Mouse (Mus musculus): ENCODE measurements around the gene Rcc1. TPM values are rescaled to one million over a fixed set of nuclear protein-coding genes. Genes with fewer than 3 reads are reported as not detected.
A peak's percentile ranks its signal among the peaks of the same experiment; 100 is the strongest.

Rcc1 gene
- polyA plus RNA-seq, 1 experiment from 2014 or later = 70.8 TPM

DNA sequence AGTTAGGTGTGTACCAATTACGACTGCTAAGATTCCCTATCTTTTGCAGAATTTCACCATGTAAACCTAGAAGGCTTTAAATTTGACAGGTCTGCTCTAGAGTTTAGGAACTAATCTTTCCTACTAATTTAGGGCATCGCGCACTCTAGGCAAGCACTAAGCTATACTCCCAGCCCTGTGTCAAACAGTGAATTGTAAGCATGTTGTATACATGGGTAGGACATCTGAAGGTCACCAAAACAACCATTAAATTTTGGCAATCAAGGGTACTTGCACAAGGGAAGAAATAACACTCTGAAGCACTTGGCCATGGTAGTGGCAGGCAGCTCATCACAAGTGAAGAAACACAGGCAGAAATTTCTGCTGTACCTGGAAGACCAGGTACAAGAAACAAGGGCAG is 2.6 kb downstream of the Rcc1 start:
- Histone ChIP-seq H3K4me1 (ENCODE audit: control insufficient read depth, insufficient read depth, low read length) (no peaks in the 10 kb centered on the region; the same call in 1 of the 2 replicates), H3K9ac (ENCODE audit: low read length) (no peak overlapping the region), H3K36me3 (ENCODE audit: control insufficient read depth, insufficient read depth, low read length) (no peaks in the 10 kb centered on the region), H3K4me2 (ENCODE audit: low read depth) (no peak overlapping the region), H3K4me3 (ENCODE audit: low read depth, low read length) (no peak overlapping the region), H3K9me3 (ENCODE audit: control insufficient read depth, low read length) (no peaks in the 10 kb centered on the region), H3K27me3 (ENCODE audit: control insufficient read depth, insufficient read depth, low read length) (no peaks in the 10 kb centered on the region), H3K27ac (ENCODE audit: low read depth, low read length) (no peak overlapping the region)
- WGBS = 68% methylated on average over 3 of the region's 3 CpGs
- no peak for ATAC-seq (ENCODE audit: insufficient read depth, low FRiP score, low TSS enrichment)
- DNase-seq (ENCODE audit: low spot score) = no peak

DNA sequence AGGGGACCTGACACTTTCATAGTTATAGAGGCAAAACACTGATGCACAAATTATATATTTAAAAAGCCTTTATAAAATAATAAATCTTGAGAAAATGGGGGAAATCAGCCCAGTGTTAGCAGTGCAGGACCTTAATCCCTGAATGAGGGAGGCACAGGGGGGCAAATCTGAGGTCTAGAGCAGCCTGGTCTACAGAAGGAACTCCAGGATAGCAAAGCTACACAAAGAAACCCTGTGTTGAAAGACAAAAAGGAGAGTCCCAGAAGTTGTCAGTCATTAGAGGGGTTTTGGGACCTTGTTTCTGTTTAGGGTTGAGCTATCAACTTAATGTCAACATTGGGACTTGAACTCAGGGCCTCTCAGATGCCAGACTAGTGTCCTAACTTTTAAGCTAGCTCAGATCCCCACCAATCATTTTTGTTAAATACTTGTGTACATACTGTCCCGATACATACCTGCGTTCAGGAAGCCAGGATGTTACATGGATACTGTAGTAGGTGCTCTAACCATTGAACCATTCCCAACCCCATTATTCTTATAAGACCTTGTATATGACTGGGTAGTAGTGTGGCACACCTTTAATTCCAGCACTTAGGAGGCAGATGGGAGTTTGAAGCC is 3.2 kb downstream of the Rcc1 start:
- Histone ChIP-seq H3K36me3 (ENCODE audit: control insufficient read depth, insufficient read depth, low read length) (no peaks in the 10 kb centered on the region), H3K9me3 (ENCODE audit: control insufficient read depth, low read length) (no peaks in the 10 kb centered on the region), H3K4me3 (ENCODE audit: low read depth, low read length) (no peak overlapping the region), H3K9ac (ENCODE audit: low read length) (no peak overlapping the region), H3K4me1 (ENCODE audit: control insufficient read depth, insufficient read depth, low read length) (no peaks in the 10 kb centered on the region; the same call in 1 of the 2 replicates), H3K4me2 (ENCODE audit: low read depth) (no peak overlapping the region), H3K27ac (ENCODE audit: low read depth, low read length) (no peak overlapping the region), H3K27me3 (ENCODE audit: control insufficient read depth, insufficient read depth, low read length) (no peaks in the 10 kb centered on the region)
- 35% methylated on average over 2 of the region's 2 CpGs for WGBS
- DNase-seq (ENCODE audit: low spot score) (no peak), ATAC-seq (ENCODE audit: insufficient read depth, low FRiP score, low TSS enrichment) (no peak)

DNA sequence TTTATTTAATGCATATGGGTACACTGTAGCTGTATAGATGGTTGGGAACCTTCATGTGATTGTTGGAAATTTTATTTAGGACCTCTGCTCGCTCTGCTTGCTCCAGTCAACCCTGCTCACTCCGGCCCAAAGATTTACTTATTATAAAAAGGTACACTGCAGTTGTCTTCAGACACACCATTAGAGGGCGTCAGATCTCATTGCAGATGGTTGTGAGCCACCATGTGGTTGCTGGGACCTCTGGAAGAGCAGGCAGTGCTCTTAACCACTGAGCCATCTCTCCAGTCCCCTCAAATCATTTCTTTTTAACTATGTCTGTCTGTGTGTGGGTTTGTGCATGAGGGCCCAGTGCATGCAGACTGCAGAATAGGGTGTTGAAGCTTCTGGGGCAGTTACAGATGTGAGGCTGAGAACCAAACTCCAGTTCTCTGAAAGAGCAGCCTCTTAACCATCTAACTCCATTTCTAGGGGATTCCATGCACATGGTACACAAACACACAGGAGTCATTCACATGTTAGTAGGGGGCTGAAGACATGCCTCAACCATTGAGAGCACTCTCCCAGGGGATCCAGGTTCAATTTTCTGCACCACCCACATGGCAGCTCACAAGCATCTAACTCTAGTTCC is 3.8 kb downstream of the Rcc1 start:
- 59% methylated on average over 3 of the region's 3 CpGs for WGBS

DNA sequence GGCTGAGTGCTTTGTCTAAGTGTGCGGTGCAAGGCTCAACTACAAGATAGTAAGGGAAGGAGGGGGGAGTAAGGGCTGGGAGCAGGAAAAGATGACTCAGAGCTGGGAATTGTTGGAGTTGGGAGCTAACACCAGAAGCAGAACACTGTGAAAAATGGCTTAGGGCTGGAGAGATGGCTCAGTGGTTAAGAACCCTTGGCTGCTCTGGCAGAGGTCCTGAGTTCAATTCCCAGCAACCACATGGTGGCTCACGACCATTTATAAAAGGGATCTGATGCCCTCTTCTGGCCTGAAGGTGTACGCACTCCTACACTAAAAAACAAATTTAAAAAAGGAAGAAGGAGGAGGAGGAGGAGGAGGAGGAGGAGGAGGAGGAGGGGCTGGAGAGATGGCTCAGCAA is 6.7 kb downstream of the Rcc1 start:
- Histone ChIP-seq H3K36me3 (ENCODE audit: control insufficient read depth, insufficient read depth, low read length) (no peaks in the 10 kb centered on the region; the same call in none of the 2 replicates), H3K4me2 (ENCODE audit: low read depth) (no peak overlapping the region), H3K27ac (ENCODE audit: low read depth, low read length) (no peak overlapping the region), H3K4me3 (ENCODE audit: low read depth, low read length) (no peak overlapping the region), H3K27me3 (ENCODE audit: control insufficient read depth, insufficient read depth, low read length) (no peaks in the 10 kb centered on the region), H3K9ac (ENCODE audit: low read length) (no peak overlapping the region), H3K9me3 (ENCODE audit: control insufficient read depth, low read length) (no peaks in the 10 kb centered on the region), H3K4me1 (ENCODE audit: control insufficient read depth, insufficient read depth, low read length) (peaks cover 12% of the 10 kb centered on the region)
- no peak for DNase-seq (ENCODE audit: low spot score)
- no peak for ATAC-seq (ENCODE audit: insufficient read depth, low FRiP score, low TSS enrichment)
- WGBS = 63% methylated on average over 3 of the region's 3 CpGs

More for the DNA sequence above, 3.8 kb downstream of the Rcc1 start:
- Histone ChIP-seq H3K9me3 (ENCODE audit: control insufficient read depth, low read length) (no peaks in the 10 kb centered on the region), H3K4me3 (ENCODE audit: low read depth, low read length) (no peak overlapping the region), H3K27ac (ENCODE audit: low read depth, low read length) (no peak overlapping the region), H3K4me2 (ENCODE audit: low read depth) (no peak overlapping the region), H3K27me3 (ENCODE audit: control insufficient read depth, insufficient read depth, low read length) (no peaks in the 10 kb centered on the region), H3K4me1 (ENCODE audit: control insufficient read depth, insufficient read depth, low read length) (peaks cover 2% of the 10 kb centered on the region), H3K9ac (ENCODE audit: low read length) (no peak overlapping the region), H3K36me3 (ENCODE audit: control insufficient read depth, insufficient read depth, low read length) (no peaks in the 10 kb centered on the region)
- ATAC-seq (ENCODE audit: insufficient read depth, low FRiP score, low TSS enrichment) (no peak), DNase-seq (ENCODE audit: low spot score) (no peak)

- no peak for DNase-seq (ENCODE audit: low spot score)
- no peaks in the 10 kb centered on the region; the same call in none of the 2 replicates for H3K36me3 ChIP-seq (ENCODE audit: control insufficient read depth, insufficient read depth, low read length)
- no peak overlapping the region for H3K4me2 ChIP-seq (ENCODE audit: low read depth)
- no peaks in the 10 kb centered on the region for H3K27me3 ChIP-seq (ENCODE audit: control insufficient read depth, insufficient read depth, low read length)
- H3K27ac ChIP-seq (ENCODE audit: low read depth, low read length) = no peak overlapping the region
- no peak overlapping the region for H3K4me3 ChIP-seq (ENCODE audit: low read depth, low read length)
- ATAC-seq (ENCODE audit: insufficient read depth, low FRiP score, low TSS enrichment) = no peak
- 82% methylated on average over 4 of the region's 4 CpGs for WGBS
- peaks cover 12% of the 10 kb centered on the region for H3K4me1 ChIP-seq (ENCODE audit: control insufficient read depth, insufficient read depth, low read length)
- no peak overlapping the region for H3K9ac ChIP-seq (ENCODE audit: low read length)
- H3K9me3 ChIP-seq (ENCODE audit: control insufficient read depth, low read length) = no peaks in the 10 kb centered on the region
Observed at GRCm38 (mm10) chr4:132346261-132346660, 7.1 kb downstream of the Rcc1 start.

GRCm38 (mm10) chr4:132345843-132346212 is 7.6 kb downstream of the Rcc1 start:
- H3K36me3 ChIP-seq (ENCODE audit: control insufficient read depth, insufficient read depth, low read length) = no peaks in the 10 kb centered on the region; the same call in none of the 2 replicates
- H3K27ac ChIP-seq (ENCODE audit: low read depth, low read length) = no peak overlapping the region
- no peaks in the 10 kb centered on the region for H3K27me3 ChIP-seq (ENCODE audit: control insufficient read depth, insufficient read depth, low read length)
- peak overlapping the region; percentile 87; the same call in 1 of the 2 replicates for H3K4me3 ChIP-seq (ENCODE audit: low read depth, low read length)
- H3K4me2 ChIP-seq (ENCODE audit: low read depth) = peak overlapping the region; percentile 95; the same call in 1 of the 2 replicates
- ATAC-seq (ENCODE audit: insufficient read depth, low FRiP score, low TSS enrichment) (peak; percentile 39; the same call in 1 of the 2 replicates), DNase-seq (ENCODE audit: low spot score) (no peak)
- no peaks in the 10 kb centered on the region for H3K9me3 ChIP-seq (ENCODE audit: control insufficient read depth, low read length)
- peak overlapping the region; percentile 88 for H3K9ac ChIP-seq (ENCODE audit: low read length)
- WGBS = 50% methylated on average over 5 of the region's 5 CpGs
- peaks cover 12% of the 10 kb centered on the region for H3K4me1 ChIP-seq (ENCODE audit: control insufficient read depth, insufficient read depth, low read length)

DNA sequence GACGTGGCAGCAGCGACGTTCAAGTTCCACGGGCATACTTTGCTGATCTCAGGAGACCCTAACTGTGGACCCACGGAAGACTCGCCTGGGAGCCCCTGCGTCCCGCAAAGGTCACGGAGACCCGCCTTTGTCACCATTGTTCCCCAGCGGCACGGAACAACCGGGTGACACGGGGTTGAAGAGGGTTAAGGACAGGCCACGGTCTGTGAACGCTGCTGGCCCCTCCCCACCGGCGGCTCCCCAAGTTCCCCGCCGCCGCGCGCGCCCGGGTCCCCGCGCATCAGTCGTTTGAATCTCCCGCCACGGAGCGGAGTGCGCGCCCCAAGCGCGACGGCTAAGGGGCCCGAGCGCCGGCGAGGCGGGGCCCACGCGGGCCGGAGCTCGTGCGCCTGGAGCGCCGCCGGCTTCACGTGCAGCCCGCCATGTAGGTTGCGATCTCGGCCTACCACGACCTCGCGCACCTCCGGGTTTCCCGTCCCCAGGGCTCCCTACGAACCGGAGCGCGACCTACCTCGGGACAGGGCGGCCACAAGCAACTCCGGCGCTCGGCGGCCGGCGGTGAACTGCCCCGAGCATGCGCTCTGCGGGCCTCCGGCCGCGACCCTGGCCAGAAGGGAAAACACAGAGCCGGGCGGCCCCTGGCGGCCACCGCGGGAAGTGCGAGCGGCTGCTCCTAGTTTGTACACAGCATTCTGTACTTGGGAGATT is 8.1 kb downstream of the Rcc1 start:
- H3K36me3 ChIP-seq (ENCODE audit: control insufficient read depth, insufficient read depth, low read length) = no peaks in the 10 kb centered on the region; the same call in none of the 2 replicates
- no peaks in the 10 kb centered on the region for H3K9me3 ChIP-seq (ENCODE audit: control insufficient read depth, low read length)
- peak overlapping the region; percentile 95 for H3K4me2 ChIP-seq (ENCODE audit: low read depth)
- peak overlapping the region; percentile 87 for H3K4me3 ChIP-seq (ENCODE audit: low read depth, low read length)
- peak overlapping the region; percentile 88 for H3K9ac ChIP-seq (ENCODE audit: low read length)
- peaks cover 12% of the 10 kb centered on the region for H3K4me1 ChIP-seq (ENCODE audit: control insufficient read depth, insufficient read depth, low read length)
- H3K27ac ChIP-seq (ENCODE audit: low read depth, low read length) = 0 out of 2 replicates have a peak overlapping the region, but pooled peaks have one; percentile 21
- ATAC-seq (ENCODE audit: insufficient read depth, low FRiP score, low TSS enrichment) = peak; percentile 86
- under 1% methylated on average over 81 of the region's 83 CpGs for WGBS
- H3K27me3 ChIP-seq (ENCODE audit: control insufficient read depth, insufficient read depth, low read length) = no peaks in the 10 kb centered on the region
- peak; percentile 94 for DNase-seq (ENCODE audit: low spot score)

GRCm38 (mm10) chr4:132344403-132345134 is 8.8 kb downstream of the Rcc1 start:
- WGBS = 10% methylated on average over 13 of the region's 13 CpGs
- H3K4me2 ChIP-seq (ENCODE audit: low read depth) = peak overlapping the region; percentile 95
- peak overlapping the region; percentile 87 for H3K4me3 ChIP-seq (ENCODE audit: low read depth, low read length)
- ATAC-seq (ENCODE audit: insufficient read depth, low FRiP score, low TSS enrichment) (no peak), DNase-seq (ENCODE audit: low spot score) (no peak)
- H3K9ac ChIP-seq (ENCODE audit: low read length) = peak overlapping the region; percentile 88
- peaks cover 12% of the 10 kb centered on the region for H3K4me1 ChIP-seq (ENCODE audit: control insufficient read depth, insufficient read depth, low read length)
- H3K36me3 ChIP-seq (ENCODE audit: control insufficient read depth, insufficient read depth, low read length) = no peaks in the 10 kb centered on the region; the same call in none of the 2 replicates
- H3K27me3 ChIP-seq (ENCODE audit: control insufficient read depth, insufficient read depth, low read length) = no peaks in the 10 kb centered on the region
- H3K27ac ChIP-seq (ENCODE audit: low read depth, low read length) = no peak overlapping the region
- no peaks in the 10 kb centered on the region for H3K9me3 ChIP-seq (ENCODE audit: control insufficient read depth, low read length)

All from neural tube, embryonic 11.5 days (tissue).